Mouse (Mus musculus) heart, adult 2 months (tissue): ENCODE results near the gene Atf2.

Experiments used
- EP300 ChIP-seq: fragments of 200-500 bp; IDR thresholded peaks from 2 replicates; pipeline ENCODE4 v1.6.1; 2011; ENCODE audit warnings: low read depth, low read length, control low read depth; ENCODE audit not compliant: insufficient read depth
- POLR2A ChIP-seq: fragments of 200-500 bp; IDR thresholded peaks from 2 replicates; pipeline ENCODE4 v1.6.1; 2011; ENCODE audit warnings: mild to moderate bottlenecking, low read depth, low read length, control low read depth; ENCODE audit not compliant: insufficient read depth

- TF ChIP-seq EP300 (no peak), POLR2A (peak; percentile 33; the same call in 1 of the 2 replicates)
Measured at GRCm38 (mm10) chr2:73910571-73911174, 18.2 kb upstream of the Atf2 start.
